Mouse (Mus musculus) intestine, postnatal 0 days (tissue): Measurements from ENCODE around the gene Pan3. TPM values are rescaled to one million over a fixed set of nuclear protein-coding genes. Genes with fewer than 3 reads are reported as not detected.

Experiments
- ATAC-seq: fragments of 200-750 bp; cut with Nextera tagmentation; 2 replicates; pipeline ENCODE4 v1.8.0; 2017; ENCODE audit warnings: mild to moderate bottlenecking, moderate TSS enrichment, moderate library complexity
- H3K27ac ChIP-seq: fragments of 300-500 bp; sonication (generic); 2 replicates; pipeline ENCODE4 v1.5.1; 2014; ENCODE audit warnings: mild to moderate bottlenecking, low read depth, low read length, moderate library complexity
- H3K27me3 ChIP-seq: fragments of 300-500 bp; sonication (generic); replicated peaks from 2 replicates; pipeline ENCODE4 v1.6.1; 2014; ENCODE audit warnings: low read length, mixed read lengths; ENCODE audit not compliant: control insufficient read depth, insufficient read depth
- H3K36me3 ChIP-seq: fragments of 300-500 bp; sonication (generic); 2 replicates; pipeline ENCODE4 v1.6.1; 2014; ENCODE audit warnings: mild to moderate bottlenecking, moderate library complexity; ENCODE audit not compliant: control insufficient read depth, insufficient read depth
- H3K4me1 ChIP-seq: fragments of 300-500 bp; sonication (generic); replicated peaks from 2 replicates; pipeline ENCODE4 v1.6.1; 2014; ENCODE audit warnings: antibody characterized with exemption, low read length, mixed read lengths; ENCODE audit not compliant: control insufficient read depth, insufficient read depth
- H3K4me2 ChIP-seq: fragments of 300-500 bp; sonication (generic); replicated peaks from 2 replicates; pipeline ENCODE4 v1.6.1; 2014; ENCODE audit warnings: low read depth, mild to moderate bottlenecking, moderate library complexity
- H3K4me3 ChIP-seq: fragments of 300-500 bp; sonication (generic); 2 replicates; pipeline ENCODE4 v1.5.1; 2014; ENCODE audit warnings: low read depth, low read length
- H3K9ac ChIP-seq: fragments of 300-500 bp; sonication (generic); 2 replicates; pipeline ENCODE4 v1.6.1; 2014; ENCODE audit warnings: mild to moderate bottlenecking, low read depth, low read length
- H3K9me3 ChIP-seq: fragments of 300-500 bp; sonication (generic); 2 replicates; pipeline ENCODE4 v1.6.1; 2016; ENCODE audit warnings: mixed run types; ENCODE audit not compliant: control insufficient read depth
- CTCF ChIP-seq: sonication (generic); IDR thresholded peaks from 2 replicates; pipeline ENCODE4 v1.5.1; 2016; ENCODE audit warnings: low read depth, mild to moderate bottlenecking, control low read depth, antibody characterized with exemption, moderate library complexity
- WGBS: fragments of 180-500 bp; shearing (Covaris S2); extraction: QIAGEN DNeasy Blood & Tissue Kit; methylation state at CpG from one replicate; pipeline ENCODE4 v1.1.7; 2014; 5-methylcytosine and 5-hydroxymethylcytosine counted together
- polyA plus RNA-seq: library from polyadenylated mRNA; unstranded; fragments of >200 nt; fragmentation: Nextera tagmentation; extraction: Ambion mirVana; gene quantifications from 2 replicates; pipeline ENCODE4 v1.2.1, GENCODE M21; 2015

Pan3 gene
- polyA plus RNA-seq, 1 experiment from 2014 or later = 40.3 TPM

GRCm38 (mm10) chr5:147597825-147598224 lies 167.9 kb downstream of the Pan3 start:
- H3K4me2 ChIP-seq = no peak overlapping the region
- H3K27me3 ChIP-seq = no peaks in the 10 kb centered on the region
- no peak for ATAC-seq
- H3K4me3 ChIP-seq = no peak overlapping the region
- no peaks in the 10 kb centered on the region for H3K9me3 ChIP-seq
- TF ChIP-seq CTCF = no peak
- H3K4me1 ChIP-seq = no peaks in the 10 kb centered on the region
- no peaks in the 10 kb centered on the region for H3K36me3 ChIP-seq
- WGBS = 75% methylated on average over 16 of the region's 16 CpGs
- no peak overlapping the region for H3K9ac ChIP-seq
- H3K27ac ChIP-seq = no peak overlapping the region

Other genes with a start within 250 kb of the Pan3 start
- gene Gsx1, start 241.5 kb upstream of the Pan3 start, polyA plus RNA-seq = not detected in 2 replicates
- gene Pdx1, start 160.2 kb upstream of the Pan3 start, polyA plus RNA-seq = 6.7 and 9.2 TPM in 2 replicates
- 35.0 and 38.9 TPM in 2 replicates for gene Cdx2, start 122.9 kb upstream of the Pan3 start, polyA plus RNA-seq
- 0.95 and 1.1 TPM in 2 replicates for gene Urad, start 107.7 kb upstream of the Pan3 start, polyA plus RNA-seq
- gene Flt3, start 29.7 kb upstream of the Pan3 start, polyA plus RNA-seq = 0.26 TPM in 2 replicates